Mouse (Mus musculus): Measurements from ENCODE around the gene Dnhd1. TPM values are rescaled to one million over a fixed set of nuclear protein-coding genes. Genes with fewer than 3 reads are reported as not detected.
"Not testable (repeated sequence)": the region's sequence is repeated elsewhere in the genome, so short reads cannot be mapped to it uniquely, and the experiment has no call there.

Dnhd1 gene
- polyA plus RNA-seq, 1 experiment, result 1.5 TPM

DNA sequence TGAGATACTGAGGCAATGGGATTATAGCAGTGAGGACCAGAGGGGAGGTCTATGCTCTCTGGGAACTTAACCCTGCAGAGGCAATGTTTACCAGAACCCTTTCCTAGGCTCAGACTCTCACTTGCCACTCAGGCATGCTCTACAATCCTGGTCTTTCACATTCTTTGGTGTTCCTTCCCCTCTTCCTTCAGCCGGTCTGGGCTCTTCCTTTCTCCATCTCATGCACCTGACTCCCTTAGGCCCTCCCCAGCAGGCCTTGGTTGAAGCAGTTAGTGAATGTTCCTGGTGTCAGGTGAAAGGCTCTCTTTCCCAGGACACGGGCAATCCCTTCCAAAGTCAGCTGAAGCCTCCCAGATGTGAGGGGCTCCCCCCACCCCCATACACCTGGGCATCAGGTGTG is 10.9 kb upstream of the Dnhd1 start, which contains the start of gene Timm10b:
Gene Timm10b, plus strand, starts transcription at position 301 of the 400 bp plus-strand sequence.
- 2% methylated on average over 2 of the region's 2 CpGs for WGBS

DNA sequence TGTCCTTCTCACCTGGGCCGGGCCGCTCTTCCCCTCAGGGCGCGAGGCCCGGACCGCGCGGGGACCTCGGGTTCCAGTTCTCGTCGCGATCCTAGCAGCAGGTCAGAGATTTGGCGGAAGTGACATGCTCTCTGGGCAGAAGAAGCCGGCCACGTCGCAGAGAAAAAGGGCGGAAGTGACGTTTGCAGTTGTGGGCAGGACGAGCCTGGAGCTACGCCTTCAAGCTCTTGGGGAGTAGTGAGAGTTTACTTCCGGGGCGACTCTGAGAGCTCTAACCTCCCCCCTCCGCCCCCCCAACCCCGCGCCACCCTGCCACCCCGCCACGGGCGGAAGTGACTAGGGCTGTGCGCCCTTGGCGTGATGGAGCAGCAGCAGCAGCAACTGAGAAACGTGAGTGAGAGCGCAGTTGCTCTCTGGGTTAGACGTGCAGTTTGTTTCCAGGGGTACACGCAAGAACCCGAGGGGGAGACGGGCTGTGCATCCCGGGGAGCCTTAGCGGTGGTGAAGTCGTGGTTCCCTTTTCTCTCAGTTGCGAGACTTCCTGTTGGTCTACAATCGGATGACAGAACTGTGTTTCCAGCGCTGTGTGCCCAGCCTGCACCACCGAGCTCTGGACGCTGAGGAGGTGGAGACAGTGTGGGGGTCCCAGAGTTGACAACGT is 10.3 kb upstream of the Dnhd1 start, which contains the start of the genes Arfip2 and Gm45799:
Gene Arfip2, minus strand, starts transcription at position 184 of the 661 bp plus-strand sequence.
Gene Gm45799, plus strand, starts transcription at position 320 of the 661 bp plus-strand sequence.
- WGBS, result under 1% methylated on average over 45 of the region's 45 CpGs
- DNase-seq (ENCODE audit: low read depth, low spot score), result peak; percentile 99

More for the DNA sequence above, 10.9 kb upstream of the Dnhd1 start, which contains the start of gene Timm10b:
- DNase-seq (ENCODE audit: low read depth, low spot score), result no peak

DNA sequence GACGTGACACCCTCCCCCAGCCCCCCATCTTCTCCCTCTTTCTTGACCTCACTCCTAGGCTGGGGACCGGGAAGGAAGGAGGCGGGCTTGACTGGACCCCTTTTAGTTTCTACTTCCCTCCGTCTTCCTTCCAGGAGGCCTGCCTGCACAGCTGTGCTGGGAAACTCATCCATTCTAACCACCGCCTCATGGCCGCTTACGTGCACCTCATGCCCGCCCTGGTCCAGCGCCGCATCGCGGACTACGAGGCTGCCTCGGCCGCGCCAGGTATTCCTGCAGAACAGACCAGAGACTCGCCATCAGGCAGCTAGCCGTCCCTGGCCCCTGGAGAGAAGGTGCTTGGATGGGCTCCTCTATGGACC is 9.8 kb upstream of the Dnhd1 start:
- no peak for DNase-seq (ENCODE audit: low read depth, low spot score)
- WGBS, result under 1% methylated on average over 18 of the region's 18 CpGs

DNA sequence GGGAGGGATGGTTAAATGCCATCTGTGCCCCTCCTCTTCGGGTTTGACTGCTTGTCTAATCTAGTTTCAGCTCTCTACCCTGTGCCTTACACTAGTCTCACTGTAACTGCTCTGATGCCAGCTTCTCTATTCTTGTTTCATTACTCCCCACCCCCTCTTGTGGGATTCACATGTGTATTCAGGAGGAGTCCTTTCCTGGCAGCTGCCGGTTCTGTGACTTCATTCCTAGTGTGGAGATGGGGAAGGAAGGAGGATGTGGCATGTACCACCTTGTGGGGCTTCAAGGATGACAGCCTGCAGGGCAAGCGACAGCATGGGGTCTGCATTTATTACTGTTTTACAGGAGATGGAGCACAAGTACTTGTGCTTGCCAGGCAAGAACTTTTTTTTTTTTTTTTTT is 8.7 kb upstream of the Dnhd1 start:
- no peak for DNase-seq (ENCODE audit: low read depth, low spot score)
- 42% methylated on average over 3 of the region's 3 CpGs for whole genome bisulfite sequencing

DNA sequence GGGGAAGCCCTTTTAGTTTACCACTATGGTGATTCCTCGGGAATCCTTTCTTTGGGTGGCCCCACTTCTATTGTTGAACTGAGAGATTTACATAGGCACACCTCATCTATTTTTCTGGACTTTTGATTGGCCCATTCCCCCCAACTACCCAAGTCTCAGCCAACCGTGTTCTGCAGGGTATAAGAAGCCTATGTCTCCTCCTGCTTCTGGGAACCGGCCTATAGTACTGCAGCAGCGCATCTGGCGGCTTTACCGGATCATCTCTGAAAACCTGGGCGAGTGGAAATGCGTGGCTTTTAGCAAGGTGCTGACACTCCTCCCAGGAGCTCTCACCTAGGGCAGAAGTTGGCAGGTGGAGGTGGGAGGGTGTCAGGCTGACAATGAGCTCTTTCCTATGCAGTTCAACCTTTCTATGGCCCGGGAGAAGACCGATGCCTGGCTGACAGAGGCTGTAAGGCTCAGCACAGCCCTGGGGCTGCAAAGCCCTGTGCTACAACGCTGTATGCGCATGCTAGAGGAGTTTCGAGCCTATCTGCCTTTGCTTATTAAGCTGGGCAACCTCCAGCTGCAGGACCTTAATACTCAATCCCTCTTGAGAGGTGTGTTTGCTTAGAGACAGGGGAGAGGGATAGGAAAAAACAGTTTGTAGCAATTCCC is 35.0 kb downstream of the Dnhd1 start:
- no peak for DNase-seq (ENCODE audit: low read depth, low spot score)
- 19% methylated on average over 13 of the region's 13 CpGs for WGBS

DNA sequence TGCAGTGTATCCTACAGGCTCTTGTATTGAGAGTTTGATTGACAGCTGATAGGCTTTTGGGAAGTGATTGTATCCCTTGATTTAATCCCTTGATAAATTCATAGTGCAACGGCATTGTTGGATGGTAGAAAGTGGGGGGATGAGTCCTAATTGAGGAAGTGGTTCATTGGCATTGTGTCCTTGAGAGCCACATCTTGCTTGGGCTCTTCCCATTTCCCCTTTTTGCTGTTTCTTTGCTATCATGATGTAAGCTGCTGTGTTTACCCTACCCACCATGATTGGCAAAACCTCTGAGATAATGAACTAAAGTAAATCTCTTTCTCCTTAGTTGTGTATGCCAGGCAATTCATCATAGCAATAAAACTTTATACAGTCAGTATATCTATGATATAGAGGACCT is 40.2 kb downstream of the Dnhd1 start:
- 43% methylated on average over 1 of the region's 1 CpGs for WGBS
- DNase-seq (ENCODE audit: low read depth, low spot score), result no peak

DNA sequence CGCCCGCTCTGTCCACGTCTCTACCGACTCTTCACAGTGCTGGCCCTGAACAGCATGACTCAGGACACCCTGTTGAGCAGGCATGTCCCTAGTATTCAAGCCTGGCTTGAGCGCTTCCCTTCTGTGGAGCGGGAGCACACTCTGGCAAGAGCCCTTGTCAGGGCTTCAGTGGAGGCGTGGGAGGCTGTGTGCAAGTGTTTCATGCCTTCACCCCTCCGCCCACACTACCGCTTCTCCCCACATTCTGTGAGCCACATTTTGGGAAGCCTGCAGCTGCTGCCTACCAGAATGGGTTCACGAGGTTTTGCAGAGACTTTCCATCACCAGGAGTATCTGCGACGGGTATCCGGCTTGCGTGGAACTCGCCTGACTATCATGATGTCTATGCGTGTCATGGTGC is 52.6 kb downstream of the Dnhd1 start:
- no peak for DNase-seq (ENCODE audit: low read depth, low spot score)
- WGBS, result 88% methylated on average over 16 of the region's 16 CpGs

DNA sequence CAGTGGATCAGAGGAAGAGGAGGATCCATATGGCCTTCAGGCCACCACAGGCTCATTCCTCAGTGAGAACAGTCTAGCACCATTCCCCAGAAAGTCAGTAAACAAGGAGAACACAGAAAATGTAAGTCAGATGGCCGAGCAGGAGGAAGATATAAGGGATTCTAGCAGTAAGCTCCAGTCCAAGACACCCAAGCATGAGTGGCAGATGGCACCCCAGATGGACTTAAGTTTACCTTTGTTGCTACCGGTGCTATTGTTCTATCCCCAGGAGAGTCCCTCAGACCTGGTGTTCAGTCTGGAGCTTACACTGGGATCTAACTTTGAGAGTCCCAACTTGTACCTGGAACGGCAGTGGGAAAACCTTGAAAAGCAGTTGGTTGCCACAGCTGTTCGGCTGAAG is 53.2 kb downstream of the Dnhd1 start:
- DNase-seq (ENCODE audit: low read depth, low spot score), result no peak
- 88% methylated on average over 4 of the region's 4 CpGs for WGBS

DNA sequence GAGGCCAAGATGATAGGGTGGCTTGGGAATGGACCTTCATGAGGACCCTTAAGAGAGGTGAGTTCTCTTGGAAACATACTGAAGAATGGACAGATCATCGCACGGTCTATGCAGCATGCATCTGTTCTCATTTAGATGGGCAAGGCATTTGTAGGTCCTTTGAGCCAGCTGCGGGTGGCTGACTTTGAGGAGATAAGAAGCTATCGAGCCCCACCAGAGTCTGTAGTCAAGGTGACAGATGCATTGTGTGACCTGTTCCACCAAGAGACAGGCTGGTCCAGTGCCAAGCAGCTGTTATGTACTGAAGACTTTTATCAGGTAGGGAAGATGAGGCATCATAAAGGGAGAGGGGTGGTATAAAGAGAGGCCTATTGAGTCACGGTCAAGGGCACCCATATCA is 58.1 kb downstream of the Dnhd1 start:
- 87% methylated on average over 5 of the region's 5 CpGs for WGBS
- no peak for DNase-seq (ENCODE audit: low read depth, low spot score)

DNA sequence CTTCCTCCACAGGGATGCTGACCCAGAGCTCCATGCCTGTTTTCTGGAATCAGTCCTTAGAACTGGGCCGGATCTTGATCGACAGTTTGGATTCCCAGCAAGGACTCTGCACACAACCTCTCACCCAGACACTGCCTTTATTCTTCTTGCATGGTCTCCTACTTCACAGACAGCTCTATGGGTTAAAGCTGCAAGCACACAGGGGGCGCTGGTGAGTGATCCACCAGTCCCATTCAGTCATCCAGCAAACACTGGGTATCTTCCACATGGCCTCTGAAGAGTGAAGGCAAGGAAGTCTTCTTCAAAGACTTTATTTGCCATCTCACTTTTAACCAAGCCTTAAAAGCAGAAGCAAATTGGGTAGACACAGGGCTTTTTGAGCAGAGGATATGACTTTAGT is 64.7 kb downstream of the Dnhd1 start:
- DNase-seq (ENCODE audit: low read depth, low spot score), result no peak

DNA sequence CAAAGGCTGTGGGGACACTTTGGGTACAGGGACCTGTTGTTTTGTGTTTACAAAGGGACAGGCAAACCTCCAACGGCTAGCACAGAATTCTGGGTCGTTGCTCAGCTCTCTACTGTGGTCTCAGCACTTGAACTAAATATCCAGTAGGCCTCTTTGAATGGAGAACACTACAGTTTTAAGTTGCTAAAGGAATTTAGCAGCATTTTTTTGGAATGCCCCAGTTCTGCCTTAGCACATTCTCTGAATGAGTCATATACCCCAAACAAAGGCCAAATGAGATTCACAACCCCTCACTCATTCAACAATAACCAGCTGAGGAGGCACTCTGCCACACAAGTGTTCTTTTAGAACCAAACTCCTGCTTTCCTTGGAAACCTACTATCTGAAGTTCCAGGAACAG is 71.3 kb downstream of the Dnhd1 start:
- WGBS, result 56% methylated on average over 2 of the region's 2 CpGs
- DNase-seq (ENCODE audit: low read depth, low spot score), result no peak

More for the DNA sequence above, 64.7 kb downstream of the Dnhd1 start:
- 64% methylated on average over 3 of the region's 3 CpGs for WGBS

DNA sequence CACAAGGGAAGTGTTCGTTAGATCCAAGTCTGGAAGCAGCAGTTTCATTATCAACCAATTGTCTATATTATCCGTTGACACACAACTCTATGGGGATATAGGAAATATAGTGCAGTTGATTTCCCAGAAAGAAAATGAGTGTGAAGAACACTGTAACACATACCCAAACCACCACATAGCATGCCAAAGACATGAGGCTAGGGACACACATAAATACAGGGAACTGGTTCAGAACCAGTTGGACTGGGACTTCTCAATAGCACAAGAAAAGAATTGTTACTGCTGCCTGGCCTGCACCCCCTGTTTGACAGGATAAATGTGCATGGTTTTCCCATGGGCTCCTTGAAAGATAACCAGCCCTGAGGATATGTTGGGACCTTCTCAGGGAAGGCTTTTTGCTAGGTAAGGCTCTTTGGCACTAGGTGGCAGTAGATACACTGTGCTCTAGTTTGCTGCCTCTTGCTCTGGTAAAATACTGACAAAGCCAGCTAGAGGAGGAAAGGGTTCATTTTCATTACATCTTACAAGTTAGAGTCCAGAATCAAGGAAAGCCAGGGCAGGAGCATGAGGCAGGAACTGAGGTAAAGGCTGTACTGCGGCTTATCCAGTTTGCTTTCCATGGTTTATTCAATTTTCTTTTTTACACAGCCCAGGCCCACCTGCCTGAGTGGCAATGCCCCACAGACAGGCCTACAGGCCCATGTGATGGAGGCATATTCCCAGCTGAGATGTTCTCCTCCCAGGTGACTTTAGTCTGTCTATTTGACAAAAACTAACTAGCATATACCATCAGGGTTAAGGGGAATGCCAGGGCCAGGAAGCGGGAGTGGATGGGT is 75.7 kb downstream of the Dnhd1 start:
- 75% methylated on average over 4 of the region's 4 CpGs for WGBS

DNA sequence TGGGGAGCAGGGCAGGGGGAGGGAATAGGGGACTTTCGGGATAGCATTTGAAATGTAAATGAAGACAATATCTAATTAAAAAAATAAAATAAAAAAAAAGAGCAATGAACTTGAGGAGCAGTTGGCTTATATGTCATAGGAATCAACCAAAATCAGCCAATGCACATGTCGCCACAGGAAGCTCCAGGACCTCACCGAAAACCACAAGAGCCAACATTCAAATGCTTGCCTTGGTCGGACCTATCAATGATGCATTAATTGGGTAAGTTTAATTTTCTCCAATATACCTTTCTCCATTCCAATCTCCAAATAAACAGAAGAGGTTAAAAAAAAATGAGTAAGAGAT is 76.3 kb downstream of the Dnhd1 start:
- WGBS, result 92% methylated on average over 4 of the region's 4 CpGs
- no peak for DNase-seq (ENCODE audit: low read depth, low spot score)

More for the DNA sequence above, 75.7 kb downstream of the Dnhd1 start:
- DNase-seq (ENCODE audit: low read depth, low spot score), result no peak

DNA sequence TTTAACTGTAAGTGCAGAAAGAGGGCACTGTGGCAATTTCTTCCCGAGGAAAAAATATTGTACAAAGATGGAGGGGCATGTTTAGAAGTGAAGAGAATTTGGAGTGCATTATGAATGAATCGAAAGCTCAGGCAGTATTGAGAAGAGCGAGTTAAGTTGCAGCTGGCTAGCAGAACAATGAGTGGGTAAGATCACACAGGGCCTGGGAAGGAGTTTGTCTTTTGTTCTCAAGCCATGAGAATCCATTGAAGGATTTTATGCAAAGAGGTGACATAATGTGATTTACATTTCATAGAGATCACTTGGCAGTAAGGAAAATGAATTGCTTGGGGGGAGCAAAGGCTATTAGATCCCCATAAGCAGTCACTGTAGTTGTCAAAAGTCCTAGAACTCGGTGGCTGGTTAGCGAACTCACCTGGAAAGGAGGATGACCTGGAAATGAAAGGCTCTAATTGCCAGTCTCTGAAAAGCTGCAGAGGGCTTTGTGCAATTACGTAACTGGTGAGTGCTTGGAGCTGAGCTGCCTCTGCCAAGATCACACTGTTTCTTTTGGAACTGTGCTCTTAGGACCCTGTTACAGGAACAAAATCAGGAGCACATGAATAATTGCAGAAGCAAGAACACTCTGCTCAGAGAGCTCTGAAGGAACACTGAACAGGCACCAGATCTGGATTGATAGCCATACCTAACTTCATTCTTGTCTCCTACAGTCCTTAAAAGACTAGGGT is 78.2 kb downstream of the Dnhd1 start:
- WGBS, result 70% methylated on average over 6 of the region's 6 CpGs
- DNase-seq (ENCODE audit: low read depth, low spot score), result no peak

DNA sequence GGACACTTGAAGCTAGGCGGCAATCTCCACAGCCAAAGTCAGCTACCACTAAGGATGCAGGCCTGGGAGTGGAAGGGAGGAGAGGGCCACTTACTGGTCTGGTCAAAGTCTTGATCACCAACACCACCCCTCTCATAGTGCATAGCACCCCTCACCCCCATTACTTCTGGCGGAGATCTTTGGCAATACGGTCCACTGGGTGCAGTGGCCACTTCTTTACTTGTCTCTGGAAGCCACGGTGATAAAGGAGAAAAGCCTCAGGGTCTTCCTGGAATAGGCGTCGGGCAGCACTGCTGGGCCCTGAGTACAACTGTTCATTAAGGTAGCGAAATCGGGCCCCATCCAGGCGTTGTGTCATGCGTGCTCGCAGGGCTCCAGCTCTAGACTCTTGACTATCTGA is 83.2 kb downstream of the Dnhd1 start:
- no peak for DNase-seq (ENCODE audit: low read depth, low spot score)
- WGBS, result 96% methylated on average over 11 of the region's 11 CpGs

DNA sequence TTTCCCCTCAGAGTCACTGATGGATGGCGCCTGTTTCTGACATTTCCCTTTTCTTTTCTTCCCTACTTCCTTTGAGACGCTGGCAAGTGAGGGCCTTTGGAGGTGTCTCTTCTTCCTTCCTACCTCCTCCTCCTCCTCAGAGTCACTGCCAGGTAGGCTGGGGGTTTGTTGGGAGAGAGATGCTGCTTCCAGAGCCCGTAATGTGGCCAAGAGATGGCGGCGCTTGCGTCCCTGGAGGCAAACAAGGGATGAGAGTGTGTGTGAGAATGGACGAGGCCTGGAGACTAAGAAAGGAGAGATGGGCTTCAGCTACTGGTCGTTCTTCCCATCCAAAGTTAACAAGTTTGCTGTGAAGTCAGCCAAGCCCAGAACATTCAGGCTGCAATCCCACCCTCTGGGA is 84.2 kb downstream of the Dnhd1 start:
- 88% methylated on average over 8 of the region's 8 CpGs for WGBS
- no peak for DNase-seq (ENCODE audit: low read depth, low spot score)

DNA sequence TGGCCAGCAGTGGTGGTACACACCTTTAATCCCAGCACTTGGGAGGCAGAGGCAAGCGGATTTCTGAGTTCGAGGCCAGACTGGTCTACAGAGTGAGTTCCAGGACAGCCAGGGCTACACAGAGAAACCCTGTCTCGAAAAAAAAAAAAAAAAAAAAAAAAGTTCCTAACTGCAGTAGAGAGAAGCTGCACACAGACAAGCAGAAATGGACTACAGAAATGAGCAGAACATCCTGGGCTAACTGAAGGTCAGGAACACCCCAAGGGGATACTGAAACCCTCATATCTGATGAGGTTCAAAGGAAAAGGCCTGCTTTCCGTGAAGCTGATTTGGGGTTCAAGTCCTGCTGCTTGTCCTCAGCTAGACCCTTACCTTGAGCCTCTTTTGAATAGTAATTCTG is 84.8 kb downstream of the Dnhd1 start:
- not testable (repeated sequence) for DNase-seq (ENCODE audit: low read depth, low spot score)
- 29% methylated on average over 4 of the region's 4 CpGs for WGBS

DNA sequence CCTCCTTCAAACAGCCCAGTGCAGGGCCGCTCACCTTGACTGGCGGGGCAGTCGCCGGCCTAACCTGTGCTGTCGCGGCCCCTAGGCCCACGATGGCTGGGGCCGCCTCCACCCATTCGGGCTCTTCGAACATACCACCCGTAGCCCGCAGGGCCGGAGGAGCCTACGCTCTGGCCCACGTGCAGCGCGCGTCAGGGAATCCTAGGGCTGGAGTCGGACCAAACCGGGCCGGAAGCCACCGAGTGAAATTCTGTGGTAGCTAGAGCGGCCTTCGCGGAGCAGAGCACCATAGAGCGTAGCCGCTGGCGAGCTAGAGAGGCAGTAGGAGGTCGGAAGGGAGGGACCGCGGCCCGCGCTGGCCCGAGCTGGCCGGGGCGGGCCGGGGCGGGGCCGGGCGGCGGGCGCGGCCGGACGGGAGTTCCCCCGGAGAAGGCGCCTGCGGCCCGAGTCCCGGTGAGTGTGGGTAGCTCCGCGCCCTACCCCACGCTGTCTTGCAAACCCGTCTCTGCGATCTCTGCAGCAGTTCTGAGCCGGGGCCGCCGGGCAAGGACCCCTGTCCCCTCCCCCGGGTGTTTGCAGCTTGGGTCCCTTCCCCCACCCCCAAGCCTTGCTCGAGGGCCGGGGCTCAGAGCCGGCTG is 85.8 kb downstream of the Dnhd1 start, which contains the start of gene Ilk:
Gene Ilk, plus strand, starts transcription at position 329 of the 638 bp plus-strand sequence.
- DNase-seq (ENCODE audit: low read depth, low spot score), result peak; percentile 69
- WGBS, result under 1% methylated on average over 51 of the region's 62 CpGs

DNA sequence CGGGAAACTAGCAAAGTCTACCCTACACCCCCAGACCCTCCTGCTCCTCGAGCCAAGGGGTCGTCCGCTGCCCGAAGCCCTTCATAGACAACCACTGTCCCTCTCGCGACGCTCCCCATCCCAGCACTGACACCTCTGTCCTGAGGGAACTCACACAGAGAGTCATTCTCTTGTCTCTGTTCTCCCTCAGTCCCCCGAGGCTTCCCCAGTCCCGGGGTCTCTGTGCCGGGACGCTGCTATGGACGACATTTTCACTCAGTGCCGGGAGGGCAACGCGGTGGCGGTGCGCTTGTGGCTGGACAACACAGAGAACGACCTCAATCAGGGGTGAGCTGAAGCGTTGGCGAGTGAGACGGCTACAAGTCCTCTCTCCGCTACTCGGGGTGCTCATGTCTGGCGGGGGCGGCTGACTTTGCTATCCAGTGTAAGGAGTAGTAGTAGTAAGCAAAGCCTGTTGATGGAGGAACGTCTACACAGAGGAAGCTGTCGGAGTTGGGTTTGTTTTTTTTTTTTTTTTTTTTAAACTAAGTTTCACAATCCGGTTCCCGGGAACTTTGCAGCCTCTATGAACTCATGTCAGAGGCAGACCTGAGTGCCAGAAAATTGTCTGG is 86.4 kb downstream of the Dnhd1 start, which contains the start of gene Rrp8:
Gene Rrp8, minus strand, starts transcription at position 475 of the 611 bp plus-strand sequence.
- no peak for DNase-seq (ENCODE audit: low read depth, low spot score)
- WGBS, result under 1% methylated on average over 30 of the region's 30 CpGs
